Mouse (Mus musculus) CD4-positive helper T cell, adult 2 months (primary cell): ENCODE data around the gene Oaz1.
A peak's percentile ranks its signal among the peaks of the same experiment; 100 is the strongest.
"Not testable (repeated sequence)": the region's sequence is repeated elsewhere in the genome, so short reads cannot be mapped to it uniquely, and the experiment has no call there.

Source experiments
- DNase-seq: peaks from one replicate; pipeline ENCODE4 v3.0.0-alpha.2; 2012; ENCODE audit warnings: low read depth, missing footprints, low spot score

Gene Oaz1

GRCm38 (mm10) chr10:80802204-80802912 lies 24.1 kb upstream of the Oaz1 start:
- no peak for DNase-seq

GRCm38 (mm10) chr10:80802996-80803395 lies 23.5 kb upstream of the Oaz1 start:
- no peak for DNase-seq

GRCm38 (mm10) chr10:80804340-80804739 lies 22.1 kb upstream of the Oaz1 start:
- no peak for DNase-seq

- DNase-seq, result no peak
Measured at GRCm38 (mm10) chr10:80804916-80805315, 21.5 kb upstream of the Oaz1 start, which contains the start of gene Amh. TSS of gene Amh (plus strand) at chr10:80805243.

GRCm38 (mm10) chr10:80805322-80805721 lies 21.1 kb upstream of the Oaz1 start:
- no peak for DNase-seq

GRCm38 (mm10) chr10:80805925-80806324 lies 20.5 kb upstream of the Oaz1 start:
- peak; percentile 67 for DNase-seq

- DNase-seq, result no peak
Measured at GRCm38 (mm10) chr10:80806341-80807056, 20.0 kb upstream of the Oaz1 start.

GRCm38 (mm10) chr10:80807057-80807627 lies 19.3 kb upstream of the Oaz1 start:
- peak; percentile 70 for DNase-seq

GRCm38 (mm10) chr10:80808099-80808984 lies 18.1 kb upstream of the Oaz1 start:
- DNase-seq, result no peak

GRCm38 (mm10) chr10:80808985-80809632 lies 17.3 kb upstream of the Oaz1 start:
- DNase-seq, result no peak

GRCm38 (mm10) chr10:80810084-80810483 lies 16.4 kb upstream of the Oaz1 start:
- DNase-seq, result no peak

GRCm38 (mm10) chr10:80812391-80813041 lies 13.9 kb upstream of the Oaz1 start:
- DNase-seq, result no peak

GRCm38 (mm10) chr10:80813366-80813765 lies 13.1 kb upstream of the Oaz1 start, which contains the start of gene Jsrp1:
TSS of gene Jsrp1 (minus strand) at chr10:80813498.
- no peak for DNase-seq

GRCm38 (mm10) chr10:80814800-80815199 lies 11.7 kb upstream of the Oaz1 start:
- no peak for DNase-seq

GRCm38 (mm10) chr10:80816303-80816702 lies 10.2 kb upstream of the Oaz1 start:
- not testable (repeated sequence) for DNase-seq

- no peak for DNase-seq
Measured at GRCm38 (mm10) chr10:80817164-80817563, 9.3 kb upstream of the Oaz1 start.

- not testable (repeated sequence) for DNase-seq
Measured at GRCm38 (mm10) chr10:80817955-80818354, 8.5 kb upstream of the Oaz1 start.

GRCm38 (mm10) chr10:80818599-80819281 lies 7.7 kb upstream of the Oaz1 start:
- no peak for DNase-seq

- DNase-seq, result no peak
Measured at GRCm38 (mm10) chr10:80819406-80819805, 7.0 kb upstream of the Oaz1 start.

- DNase-seq, result peak; percentile 65
Measured at GRCm38 (mm10) chr10:80821991-80822390, 4.5 kb upstream of the Oaz1 start.
